Mouse (Mus musculus) forebrain, postnatal 0 days (tissue): Measurements from ENCODE around the gene Nepro. TPM values are rescaled to one million over a fixed set of nuclear protein-coding genes. Genes with fewer than 3 reads are reported as not detected.

ENCODE experiments used
- ATAC-seq: fragments of 200-750 bp; cut with Nextera tagmentation; 2 replicates; pipeline ENCODE4 v1.8.0; 2017; ENCODE audit warnings: mild to moderate bottlenecking, moderate library complexity
- DNase-seq: peaks from one replicate; pipeline ENCODE4 v3.0.0-alpha.2; 2015
- H3K27ac ChIP-seq: fragments of 300-500 bp; sonication (generic); 2 replicates; pipeline ENCODE4 v1.5.1; 2014; ENCODE audit warnings: low read depth, mild to moderate bottlenecking, antibody characterized with exemption, low read length, moderate library complexity, mixed read lengths
- H3K27me3 ChIP-seq: fragments of 300-500 bp; sonication (generic); 2 replicates; pipeline ENCODE4 v1.6.1; 2014; ENCODE audit warnings: mild to moderate bottlenecking, low read length, mixed read lengths; ENCODE audit not compliant: insufficient read depth
- H3K36me3 ChIP-seq: fragments of 300-500 bp; sonication (generic); 2 replicates; pipeline ENCODE4 v1.6.1; 2014; ENCODE audit warnings: mild to moderate bottlenecking, moderate library complexity; ENCODE audit not compliant: insufficient read depth
- H3K4me1 ChIP-seq: fragments of 300-500 bp; sonication (generic); 2 replicates; pipeline ENCODE4 v1.6.1; 2014; ENCODE audit warnings: antibody characterized with exemption; ENCODE audit not compliant: insufficient read depth
- H3K4me2 ChIP-seq: fragments of 300-500 bp; sonication (generic); 2 replicates; pipeline ENCODE4 v1.6.1; 2014; ENCODE audit warnings: low read depth, mild to moderate bottlenecking, moderate library complexity
- H3K4me3 ChIP-seq: fragments of 300-500 bp; sonication (generic); 2 replicates; pipeline ENCODE4 v1.5.1; 2014; ENCODE audit warnings: low read depth, low read length, mixed read lengths
- H3K9ac ChIP-seq: fragments of 300-500 bp; sonication (generic); 2 replicates; pipeline ENCODE4 v1.6.1; 2014; ENCODE audit warnings: mild to moderate bottlenecking
- H3K9me3 ChIP-seq: fragments of 300-500 bp; sonication (generic); 2 replicates; pipeline ENCODE4 v1.6.1; 2016; ENCODE audit warnings: low read length
- CTCF ChIP-seq: sonication (generic); IDR thresholded peaks from 2 replicates; pipeline ENCODE4 v1.5.1; 2016; ENCODE audit warnings: antibody characterized with exemption, control low read depth, low read depth
- WGBS: fragments of 180-500 bp; shearing (Covaris S2); extraction: QIAGEN DNeasy Blood & Tissue Kit; methylation state at CpG from one replicate; pipeline ENCODE4 v1.1.7; 2014; 5-methylcytosine and 5-hydroxymethylcytosine counted together
- polyA plus RNA-seq: library from polyadenylated mRNA; unstranded; fragments of >200 nt; fragmentation: Nextera tagmentation; extraction: Ambion mirVana; gene quantifications from 2 replicates; pipeline ENCODE4 v1.2.1, GENCODE M21; 2015
- total RNA-seq: library from RNA; depleted of rRNA; stranded (reverse); fragments of >200 nt; gene quantifications from 2 replicates; pipeline ENCODE4 v1.2.3, GENCODE M21; 2014; rRNA removed

Nepro gene
- total RNA-seq = 4.0 and 5.4 TPM in 2 replicates
- 1.7 and 2.2 TPM in 2 replicates for polyA plus RNA-seq

- no peaks in the 10 kb centered on the region for H3K9me3 ChIP-seq
- H3K9ac ChIP-seq = peak within 1 kb of the TSS; percentile 78
- DNase-seq (peak; percentile 93), ATAC-seq (peak; percentile 97)
- peak within 1 kb of the TSS; percentile 87 for H3K4me3 ChIP-seq
- H3K36me3 ChIP-seq = peaks cover 8% of the 10 kb centered on the region; the same call in 1 of the 2 replicates
- no peaks in the 10 kb centered on the region for H3K27me3 ChIP-seq
- H3K27ac ChIP-seq = peak within 1 kb of the TSS; percentile 90
- peak within 1 kb of the TSS; percentile 67 for H3K4me2 ChIP-seq
- H3K4me1 ChIP-seq = peaks cover 6% of the 10 kb centered on the region; the same call in 1 of the 2 replicates
- TF ChIP-seq CTCF = peak; percentile 18
- WGBS = under 1% methylated on average over 64 of the region's 64 CpGs
Measured at GRCm38 (mm10) chr16:44724083-44724787, at the start of gene Nepro. Gene Nepro (plus strand): TSS chr16:44724301.

- no peak for TF ChIP-seq CTCF
- Histone ChIP-seq H3K4me1 (peaks cover 13% of the 10 kb centered on the region), H3K9ac (no peak overlapping the region), H3K4me2 (no peak overlapping the region), H3K36me3 (no peaks in the 10 kb centered on the region), H3K27ac (no peak overlapping the region), H3K4me3 (no peak overlapping the region), H3K27me3 (no peaks in the 10 kb centered on the region), H3K9me3 (no peaks in the 10 kb centered on the region)
- ATAC-seq (no peak), DNase-seq (no peak)
- 58% methylated on average over 2 of the region's 2 CpGs for WGBS
Measured at GRCm38 (mm10) chr16:44676357-44676756, 47.7 kb upstream of the Nepro start.

GRCm38 (mm10) chr16:44679082-44679481 lies 45.0 kb upstream of the Nepro start:
- no peaks in the 10 kb centered on the region for H3K36me3 ChIP-seq
- H3K4me1 ChIP-seq = peaks cover 13% of the 10 kb centered on the region
- no peak for DNase-seq
- H3K27me3 ChIP-seq = no peaks in the 10 kb centered on the region
- no peak for TF ChIP-seq CTCF
- no peak for ATAC-seq
- WGBS = 15% methylated on average over 8 of the region's 8 CpGs
- 0 out of 2 replicates have a peak overlapping the region, but pooled peaks have one; percentile 1 for H3K4me3 ChIP-seq
- H3K9ac ChIP-seq = no peak overlapping the region
- no peaks in the 10 kb centered on the region for H3K9me3 ChIP-seq
- H3K4me2 ChIP-seq = peak overlapping the region; percentile 23
- no peak overlapping the region for H3K27ac ChIP-seq

- peak overlapping the region; percentile 23 for H3K4me2 ChIP-seq
- 7% methylated on average over 8 of the region's 8 CpGs for WGBS
- H3K9ac ChIP-seq = no peak overlapping the region
- H3K36me3 ChIP-seq = no peaks in the 10 kb centered on the region
- TF ChIP-seq CTCF = no peak
- ATAC-seq = peak; percentile 75; the same call in 1 of the 2 replicates
- H3K4me3 ChIP-seq = peak overlapping the region; percentile 1; the same call in 1 of the 2 replicates
- DNase-seq = peak; percentile 66
- H3K4me1 ChIP-seq = peaks cover 13% of the 10 kb centered on the region
- no peaks in the 10 kb centered on the region for H3K27me3 ChIP-seq
- H3K9me3 ChIP-seq = no peaks in the 10 kb centered on the region
- H3K27ac ChIP-seq = no peak overlapping the region
Measured at GRCm38 (mm10) chr16:44679503-44679971, 44.6 kb upstream of the Nepro start.

- Histone ChIP-seq H3K4me2 (no peak overlapping the region), H3K4me1 (peaks cover 13% of the 10 kb centered on the region), H3K9ac (no peak overlapping the region), H3K36me3 (no peaks in the 10 kb centered on the region), H3K4me3 (no peak overlapping the region), H3K9me3 (no peaks in the 10 kb centered on the region), H3K27ac (peak overlapping the region; percentile 54; the same call in 1 of the 2 replicates), H3K27me3 (no peaks in the 10 kb centered on the region)
- no peak for TF ChIP-seq CTCF
- WGBS = 60% methylated on average over 9 of the region's 9 CpGs
- peak; percentile 79 for ATAC-seq
- DNase-seq = peak; percentile 65
Measured at GRCm38 (mm10) chr16:44680756-44681498, 43.2 kb upstream of the Nepro start.

- no peak overlapping the region for H3K27ac ChIP-seq
- no peak for DNase-seq
- 49% methylated on average over 7 of the region's 7 CpGs for WGBS
Measured at GRCm38 (mm10) chr16:44684646-44685045, 39.5 kb upstream of the Nepro start.

More at GRCm38 (mm10) chr16:44684646-44685045, 39.5 kb upstream of the Nepro start:
- TF ChIP-seq CTCF = no peak
- Histone ChIP-seq H3K36me3 (no peaks in the 10 kb centered on the region), H3K4me2 (no peak overlapping the region), H3K9ac (no peak overlapping the region), H3K27me3 (no peaks in the 10 kb centered on the region), H3K4me3 (no peak overlapping the region), H3K9me3 (no peaks in the 10 kb centered on the region), H3K4me1 (peaks cover 18% of the 10 kb centered on the region)
- ATAC-seq = no peak
